In genomic region chr2:109216678-109217077, GRCm38 (mm10) we compare ENCODE assay signal across 4 mouse cellular contexts.
A peak's percentile ranks its signal among the peaks of the same experiment; 100 is the strongest.
DNase-seq lines count a peak whose midpoint lies in the region; ATAC-seq lines count a peak whose summit lies in the region.
"Not testable (repeated sequence)": the region's sequence is repeated elsewhere in the genome, so short reads cannot be mapped to it uniquely, and the experiment has no call there.

No protein-coding gene starts in this region.

- DNase-seq in A20 (ENCODE audit: low read depth, low spot score): peak; percentile 23
- peak; percentile 24 for DNase-seq in splenic B cell, adult 2 months (ENCODE audit: low read depth, low spot score)

- not testable (repeated sequence) for H3K27me3 ChIP-seq in splenic B cell, adult 2 months (ENCODE audit: control insufficient read depth, insufficient read depth, low read length, poor library complexity, severe bottlenecking)

- not testable (repeated sequence) for H3K36me3 ChIP-seq in splenic B cell, adult 2 months (ENCODE audit: control insufficient read depth, insufficient read depth, low read length, poor library complexity, severe bottlenecking)

- 0 out of 2 replicates have a peak, but pooled peaks have one; percentile 52 for ATAC-seq in common myeloid progenitor, adult 5-6 weeks (replicated peaks; ENCODE audit: low read depth, poor library complexity, severe bottlenecking)
- peak; percentile 67; the same call in 1 of the 2 replicates for ATAC-seq in granulocyte monocyte progenitor cell, adult 5-6 weeks (replicated peaks; ENCODE audit: poor library complexity, severe bottlenecking)

Comparison
In these comparisons a context has a peak if more than half of its experiments do, and no peak if none do; other contexts are left out.
1. Peak in every context shown above with its lines: DNase-seq and ATAC-seq.